Mouse (Mus musculus) cortical plate, adult 2 months (tissue): ENCODE measurements around the gene Camta1.

Experiments used
- CTCF ChIP-seq: fragments of 200-500 bp; IDR thresholded peaks from 2 replicates; pipeline ENCODE4 v1.5.1; 2011; ENCODE audit warnings: mild to moderate bottlenecking, control low read depth, low read length; ENCODE audit not compliant: insufficient read depth; ENCODE audit errors: extremely low read depth
- POLR2A ChIP-seq: fragments of 200-500 bp; IDR thresholded peaks from 2 replicates; pipeline ENCODE4 v1.6.1; 2011; ENCODE audit warnings: mild to moderate bottlenecking, low read length, control low read depth; ENCODE audit not compliant: insufficient read depth; ENCODE audit errors: extremely low read depth

DNA sequence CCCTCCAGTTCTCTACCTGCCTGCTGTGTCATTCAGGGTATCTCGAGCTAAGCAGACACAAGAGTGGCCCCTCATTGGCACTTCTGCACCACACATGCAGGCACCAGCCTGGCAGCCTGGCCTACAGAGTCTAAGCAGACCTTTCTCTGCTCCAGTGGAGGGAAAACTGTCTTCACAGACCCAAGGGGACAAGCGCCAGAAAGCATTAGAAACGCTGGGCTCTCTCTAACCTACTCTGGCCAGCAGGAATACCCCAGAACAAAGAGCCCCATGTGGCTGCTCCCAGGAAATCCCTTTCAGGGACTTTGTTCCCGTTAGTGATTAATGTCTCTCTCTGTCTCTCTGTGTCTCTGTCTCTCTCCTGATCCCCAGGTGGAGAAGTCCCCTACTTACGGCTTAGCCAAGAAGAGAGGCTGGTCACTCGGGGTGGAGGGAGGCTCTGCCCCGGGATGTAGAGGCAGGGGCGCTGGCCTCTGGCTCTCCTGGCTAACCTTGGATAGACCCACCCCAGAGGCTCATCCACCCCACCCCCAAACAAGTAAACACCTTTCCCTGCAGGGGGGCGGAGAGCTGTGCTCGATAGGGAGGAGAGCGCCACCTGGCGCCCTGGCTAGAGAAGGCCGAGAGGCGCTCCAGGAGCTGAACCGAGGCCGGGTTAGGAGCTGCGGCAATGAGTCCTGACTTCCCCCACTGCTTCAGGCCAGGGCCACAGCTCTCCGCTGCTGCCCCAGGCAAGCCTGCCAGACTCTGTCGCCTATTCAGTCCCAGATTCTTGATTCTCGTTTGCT is 722.4 kb downstream of the Camta1 start:
- TF ChIP-seq POLR2A (no peak), CTCF (peak; percentile 71)
